ENCODE assay signal across 8 mouse cellular contexts in the genomic region with DNA sequence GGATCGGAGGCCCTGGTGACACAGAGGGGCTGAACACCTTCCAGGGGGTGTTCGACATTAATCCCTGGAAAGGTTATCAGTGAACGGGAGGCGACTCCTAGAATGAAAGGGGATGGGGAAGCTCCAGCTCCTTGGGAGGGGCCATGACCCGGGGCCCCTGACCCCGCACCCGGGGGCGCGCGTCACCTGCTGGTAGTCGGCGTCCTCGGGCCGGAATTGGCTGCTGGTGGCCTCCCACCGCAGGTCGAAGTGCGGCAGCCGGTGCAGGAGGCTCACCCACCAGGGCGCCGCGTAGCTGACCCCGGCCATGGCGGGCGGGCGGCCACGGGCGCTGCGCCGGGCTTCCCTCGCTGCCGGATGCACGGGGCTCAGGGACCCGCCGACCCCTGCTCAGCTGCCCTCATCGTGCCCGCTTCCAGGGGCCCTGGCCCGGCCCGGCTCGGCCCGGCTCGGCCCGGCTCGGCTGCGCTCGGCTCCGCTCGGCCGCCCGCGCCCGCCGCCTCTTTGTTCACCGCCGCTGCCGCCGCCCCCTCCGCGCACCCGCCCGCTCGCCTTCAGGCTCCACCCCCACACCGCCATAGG. TPM values are rescaled to one million over a fixed set of nuclear protein-coding genes. Genes with fewer than 3 reads are reported as not detected.
DNase-seq lines count a peak whose midpoint lies in the region; ATAC-seq and TF ChIP-seq lines count a peak whose summit lies in the region.

Ttyh3 (minus strand) TSS at position 513 of the 582 bp plus-strand sequence.

- peaks cover 59% of the 10 kb centered on the region for H3K4me1 ChIP-seq in forebrain, embryonic 13.5 days
- H3K4me1 ChIP-seq in hindbrain, postnatal 0 days (ENCODE audit: insufficient read depth, low read length) = peaks cover 33% of the 10 kb centered on the region
- peaks cover 44% of the 10 kb centered on the region for H3K4me1 ChIP-seq in liver, postnatal 0 days (ENCODE audit: insufficient read depth)
- peaks cover 20% of the 10 kb centered on the region for H3K4me1 ChIP-seq in testis, adult 2 months (ENCODE audit: control insufficient read depth, insufficient read depth, low read length)

- H3K9ac ChIP-seq in forebrain, embryonic 13.5 days = peak within 1 kb of the TSS; percentile 100
- H3K9ac ChIP-seq in hindbrain, postnatal 0 days (replicated peaks; ENCODE audit: low read length) = peak within 1 kb of the TSS; percentile 100
- H3K9ac ChIP-seq in liver, postnatal 0 days (replicated peaks) = peak within 1 kb of the TSS; percentile 95

- no peak for TF ChIP-seq EP300 in liver, postnatal 0 days (IDR thresholded peaks at IDR 0.05; ENCODE audit: low read depth)

- H3K27ac ChIP-seq in forebrain, embryonic 13.5 days = peak within 1 kb of the TSS; percentile 94
- peak within 1 kb of the TSS; percentile 97 for H3K27ac ChIP-seq in hindbrain, postnatal 0 days
- peak within 1 kb of the TSS; percentile 81 for H3K27ac ChIP-seq in liver, postnatal 0 days (ENCODE audit: low read depth)
- peak within 1 kb of the TSS; percentile 88 for H3K27ac ChIP-seq in testis, adult 2 months (ENCODE audit: control insufficient read depth, insufficient read depth, low read depth, low read length)

- under 1% methylated on average over 53 of the region's 62 CpGs for WGBS in forebrain, embryonic 13.5 days
- WGBS in hindbrain, postnatal 0 days = 0% methylated on average over 35 of the region's 62 CpGs
- WGBS in liver, postnatal 0 days (ENCODE audit: insufficient replicate concordance) = 0% methylated on average over 52 of the region's 62 CpGs

- H3K9me3 ChIP-seq in forebrain, embryonic 13.5 days (replicated peaks) = no peaks in the 10 kb centered on the region
- no peaks in the 10 kb centered on the region for H3K9me3 ChIP-seq in hindbrain, postnatal 0 days (ENCODE audit: low read length)
- H3K9me3 ChIP-seq in liver, postnatal 0 days (ENCODE audit: low read length) = no peaks in the 10 kb centered on the region

- H3K36me3 ChIP-seq in forebrain, embryonic 13.5 days (ENCODE audit: poor library complexity, severe bottlenecking) = peaks cover 29% of the 10 kb centered on the region
- H3K36me3 ChIP-seq in hindbrain, postnatal 0 days (ENCODE audit: insufficient read depth, low read length) = no peaks in the 10 kb centered on the region
- H3K36me3 ChIP-seq in liver, postnatal 0 days (replicated peaks; ENCODE audit: insufficient read depth, low read length) = no peaks in the 10 kb centered on the region
- H3K36me3 ChIP-seq in testis, adult 2 months (ENCODE audit: control insufficient read depth, insufficient read depth, low read length) = no peaks in the 10 kb centered on the region

- TF ChIP-seq POLR2A in testis, adult 2 months (IDR thresholded peaks at IDR 0.05; ENCODE audit: control insufficient read depth, low read depth, low read length) = no peak

- DNase-seq in layer of hippocampus, adult 8-10 months (ENCODE audit: low spot score in 2 of 2) = peak in 1 of 2 experiments; percentile 42
- no peak for DNase-seq in layer of hippocampus, adult 11-12 months (ENCODE audit: low spot score)
- no peak for DNase-seq in adrenal gland, adult 2 months
- DNase-seq in hindbrain, postnatal 0 days (ENCODE audit: low spot score) = no peak
- DNase-seq in liver, postnatal 0 days = peak; percentile 71
- DNase-seq in frontal cortex, postnatal 14 days (ENCODE audit: low spot score in 2 of 2) = no peak

- no peak for ATAC-seq in forebrain, embryonic 13.5 days
- ATAC-seq in hindbrain, postnatal 0 days = no peak
- ATAC-seq in liver, postnatal 0 days = peak; percentile 43

- H3K4me3 ChIP-seq in forebrain, embryonic 13.5 days = peak within 1 kb of the TSS; percentile 98
- peak within 1 kb of the TSS; percentile 98 for H3K4me3 ChIP-seq in hindbrain, postnatal 0 days (ENCODE audit: low read length)
- H3K4me3 ChIP-seq in liver, postnatal 0 days (ENCODE audit: low read depth, low read length) = peak within 1 kb of the TSS; percentile 95
- peak within 1 kb of the TSS; percentile 92 for H3K4me3 ChIP-seq in testis, adult 2 months (ENCODE audit: control insufficient read depth, low read depth, low read length)

- no peaks in the 10 kb centered on the region for H3K27me3 ChIP-seq in forebrain, embryonic 13.5 days
- no peaks in the 10 kb centered on the region for H3K27me3 ChIP-seq in hindbrain, postnatal 0 days (ENCODE audit: insufficient read depth, low read length)
- 0 out of 2 replicates have a peak, but pooled peaks cover 4% of the 10 kb centered on the region for H3K27me3 ChIP-seq in liver, postnatal 0 days (ENCODE audit: insufficient read depth, low read length)
- no peaks in the 10 kb centered on the region for H3K27me3 ChIP-seq in testis, adult 2 months (ENCODE audit: control insufficient read depth, insufficient read depth, low read length)

- peak within 1 kb of the TSS; percentile 100 for H3K4me2 ChIP-seq in forebrain, embryonic 13.5 days
- H3K4me2 ChIP-seq in hindbrain, postnatal 0 days (ENCODE audit: low read depth, low read length) = peak within 1 kb of the TSS; percentile 73
- H3K4me2 ChIP-seq in liver, postnatal 0 days (ENCODE audit: low read depth, low read length) = peak within 1 kb of the TSS; percentile 100

- TF ChIP-seq CTCF in hindbrain, postnatal 0 days (IDR thresholded peaks at IDR 0.05; ENCODE audit: low read depth) = no peak
- TF ChIP-seq CTCF in liver, postnatal 0 days (IDR thresholded peaks at IDR 0.05; ENCODE audit: low read depth) = no peak
- no peak for TF ChIP-seq CTCF in testis, adult 2 months (IDR thresholded peaks at IDR 0.05; ENCODE audit: control insufficient read depth, insufficient read depth, insufficient replicate concordance, low read depth, low read length)

RNA-seq across cellular contexts. Expression of gene Ttyh3, which starts in this region (rescaled TPM):
- 100 to 1,000 TPM; 160 to 168 (median 167) TPM for total RNA-seq in layer of hippocampus, adult 8-10 months (2022)
- 10 to 100 TPM; 48.6 to 95.9 TPM for total RNA-seq in adrenal gland, adult 2 months (2021)
- 185 and 217 TPM in 2 replicates for polyA plus RNA-seq in adrenal gland, adult 2 months (2012; rRNA removed)
- polyA plus RNA-seq in forebrain, embryonic 13.5 days (2015; fragmentation: Nextera tagmentation; extraction: Ambion mirVana) = 59.3 and 63.4 TPM in 2 replicates
- 253 and 260 TPM in 2 replicates for total RNA-seq in hindbrain, postnatal 0 days (2014; rRNA removed)
- polyA plus RNA-seq in hindbrain, postnatal 0 days (2015; fragmentation: Nextera tagmentation; extraction: Ambion mirVana) = 53.5 and 60.3 TPM in 2 replicates
- polyA plus RNA-seq in liver, postnatal 0 days (2015; fragmentation: Nextera tagmentation; extraction: Ambion mirVana) = 5.2 and 6.5 TPM in 2 replicates
- polyA plus RNA-seq in testis, adult 2 months (2012; rRNA removed) = 16.2 and 18.3 TPM in 2 replicates
